Mouse (Mus musculus) gastrocnemius, postnatal 10 days (tissue): ENCODE results near the gene Cpt1a. TPM values are rescaled to one million over a fixed set of nuclear protein-coding genes. Genes with fewer than 3 reads are reported as not detected.

ENCODE experiments used
- DNase-seq: peaks from one replicate; pipeline ENCODE4 v3.0.0; 2021; ENCODE audit warnings: mixed read lengths
- long read RNA-seq, 2 experiments: library from polyadenylated mRNA; stranded (forward); transcript quantifications; one replicate each; pipeline ENCODE4 v2.0.0; 2021
- total RNA-seq, 2 experiments: library from RNA; stranded (reverse); gene quantifications; 2 replicates each; pipeline ENCODE4 v1.2.3; 2021

Cpt1a gene
- total RNA-seq, result 10 to 100 TPM; 34.5 to 45.9 TPM
- long read RNA-seq, experiment 1, full-length matches to known transcripts, result 22 of 33 reads
- long read RNA-seq, experiment 1, partial matches to known transcripts, result 8 of 33 reads
- long read RNA-seq, experiment 1, other reads (novel, unspliced or antisense), result 3 of 33 reads
- long read RNA-seq, experiment 2, full-length matches to known transcripts, result 12 of 23 reads
- long read RNA-seq, experiment 2, partial matches to known transcripts, result 6 of 23 reads
- long read RNA-seq, experiment 2, other reads (novel, unspliced or antisense), result 5 of 23 reads

DNA sequence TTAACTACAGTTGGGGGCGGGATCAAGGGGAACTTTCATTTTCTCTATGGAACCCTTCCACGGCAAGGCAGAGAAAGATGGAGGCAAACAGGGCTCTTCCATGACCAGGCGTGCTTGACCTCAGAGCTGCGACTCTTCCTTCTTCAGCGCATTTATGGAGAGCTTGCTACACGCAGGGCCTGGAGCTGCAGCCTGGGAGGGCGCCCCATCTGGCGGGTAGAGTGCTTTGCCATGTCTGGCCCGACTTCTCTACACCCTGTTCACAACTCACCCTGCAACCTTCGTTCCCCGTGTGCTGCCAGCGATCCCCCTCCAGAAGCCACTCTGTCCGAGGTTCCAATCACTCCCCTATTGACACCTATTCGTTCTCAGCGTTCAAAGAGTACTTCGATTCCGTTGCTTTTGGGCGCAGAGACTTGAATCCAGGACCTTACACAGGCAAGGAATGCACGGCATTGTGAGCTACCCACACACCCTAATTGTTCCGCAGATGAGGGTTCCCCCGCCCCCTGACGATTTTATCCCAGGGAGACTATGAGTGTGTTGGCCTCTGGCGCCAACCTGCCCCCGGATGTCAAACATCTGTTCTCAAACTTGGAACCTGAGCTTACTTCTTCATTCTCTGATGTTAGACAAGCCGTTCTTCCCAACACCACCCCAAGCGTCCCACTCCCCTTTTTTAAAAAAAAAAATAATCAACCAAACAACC lies at the start of gene Cpt1a:
TSS of gene Cpt1a (plus strand) at position 74 of the 709 bp plus-strand sequence.
- peak; percentile 60 for DNase-seq

DNA sequence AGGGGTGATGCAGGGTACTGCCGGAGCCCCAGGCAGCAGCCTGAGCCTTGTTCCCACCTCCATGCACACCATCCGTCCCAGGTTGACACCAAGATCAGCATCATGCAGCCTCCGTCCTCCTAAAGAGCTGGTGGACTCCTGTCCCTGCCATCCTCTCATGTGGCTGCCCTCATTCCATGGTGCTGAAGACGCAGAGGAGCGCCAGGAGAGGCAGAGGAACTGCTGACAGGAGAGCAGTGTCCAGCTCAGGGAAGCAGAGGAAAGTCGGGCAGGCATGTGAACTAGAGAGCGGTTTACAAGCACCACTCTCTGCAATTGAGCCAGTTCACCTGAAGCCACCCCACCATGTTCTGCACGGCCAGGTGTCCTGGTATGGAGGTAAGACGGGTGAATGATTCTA lies 48.8 kb upstream of the Cpt1a start:
- DNase-seq, result no peak

DNA sequence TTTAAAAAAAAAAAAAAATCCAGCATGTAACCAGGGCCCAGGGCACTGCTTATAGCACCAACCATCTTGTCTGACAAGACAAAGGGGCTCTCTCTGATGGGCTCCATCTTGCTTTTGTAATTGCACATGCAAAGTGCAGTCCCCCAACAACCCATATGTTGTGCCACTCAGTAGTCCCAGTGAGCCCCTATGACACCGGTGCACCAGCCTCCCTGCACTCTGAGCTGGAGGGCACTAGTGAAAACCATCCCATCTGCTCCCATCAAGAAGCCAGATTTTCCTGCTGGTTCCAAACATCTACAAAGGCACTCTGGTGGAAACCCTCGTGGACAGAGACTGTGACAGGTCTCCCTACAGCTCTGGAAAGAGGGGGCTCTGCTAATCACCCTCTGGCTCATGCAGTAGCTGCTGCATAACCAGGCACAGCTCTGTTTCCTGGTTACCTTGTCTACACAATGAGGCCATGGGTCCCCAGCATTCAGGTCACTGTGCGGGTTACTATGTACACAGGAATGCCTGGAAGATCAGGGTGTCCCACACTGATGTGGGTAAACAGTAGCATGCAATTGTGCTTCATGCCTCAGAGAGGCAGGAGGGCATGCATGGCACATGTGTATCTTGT lies 46.3 kb upstream of the Cpt1a start:
- no peak for DNase-seq

DNA sequence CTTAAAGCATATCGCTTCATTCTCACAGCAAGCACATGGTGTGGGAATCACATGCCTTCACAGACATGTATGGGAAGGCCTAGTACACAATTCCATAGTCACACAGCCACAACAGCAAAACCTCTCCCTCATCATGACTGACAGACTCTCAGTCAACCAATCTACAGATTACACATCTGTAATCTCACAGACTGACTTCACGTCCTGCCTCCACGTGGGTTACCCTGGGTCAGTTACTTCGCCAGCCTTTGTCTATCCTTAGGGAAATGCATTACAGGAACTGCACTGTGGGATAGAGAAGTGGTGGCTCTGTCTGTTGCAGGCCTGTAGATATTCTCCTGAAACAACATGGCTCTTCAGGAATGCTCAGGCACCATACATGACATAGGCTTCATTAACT lies 40.2 kb upstream of the Cpt1a start:
- DNase-seq, result no peak

DNA sequence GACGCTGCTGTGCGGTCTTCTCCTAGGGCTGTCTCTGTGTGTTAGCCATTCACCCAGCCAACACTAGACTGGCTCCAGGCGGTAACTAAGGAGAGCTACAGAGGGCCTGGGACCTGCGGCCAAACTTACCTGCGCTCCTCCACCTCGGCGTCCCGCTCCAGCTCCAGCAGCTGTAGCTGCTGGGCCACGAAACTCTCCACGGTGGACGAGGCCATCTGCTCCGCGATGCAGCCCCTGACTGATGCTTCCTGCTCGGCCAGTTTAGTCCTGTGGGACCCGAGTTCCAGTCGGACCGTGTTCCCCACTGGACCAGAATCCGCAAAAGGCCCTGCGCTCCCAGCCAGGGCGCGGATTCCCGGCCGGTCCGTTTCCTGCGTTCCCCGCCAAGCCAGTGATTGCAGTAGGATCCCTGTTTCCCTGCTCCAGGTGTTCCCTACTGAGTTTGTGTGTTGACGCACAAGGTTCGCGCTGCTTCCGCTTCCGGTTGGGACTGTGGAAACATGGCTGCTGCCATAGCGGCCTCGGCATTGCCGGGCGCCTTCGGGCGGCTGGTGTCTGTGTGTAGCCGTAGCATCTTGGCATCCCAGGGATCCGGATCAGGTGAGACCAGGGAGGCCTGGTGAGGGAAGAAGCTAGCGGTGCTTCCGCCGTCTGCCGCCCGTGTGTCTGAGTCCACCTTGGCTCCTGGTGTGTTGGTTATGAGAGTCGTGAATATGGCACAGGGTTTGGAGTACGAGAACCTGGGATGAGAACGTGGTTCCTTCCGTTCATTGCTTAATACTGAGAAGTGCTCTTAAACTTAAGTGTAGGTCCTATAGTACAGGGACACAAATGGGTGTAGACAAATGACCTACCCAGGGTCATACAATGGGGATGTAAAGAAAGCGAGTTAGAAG lies 39.3 kb upstream of the Cpt1a start, which contains the start of the genes Mrpl21 and Ighmbp2:
TSS of gene Mrpl21 (plus strand) at position 330 of the 896 bp plus-strand sequence.
TSS of gene Ighmbp2 (minus strand) at position 446 of the 896 bp plus-strand sequence.
- DNase-seq, result peak; percentile 87

DNA sequence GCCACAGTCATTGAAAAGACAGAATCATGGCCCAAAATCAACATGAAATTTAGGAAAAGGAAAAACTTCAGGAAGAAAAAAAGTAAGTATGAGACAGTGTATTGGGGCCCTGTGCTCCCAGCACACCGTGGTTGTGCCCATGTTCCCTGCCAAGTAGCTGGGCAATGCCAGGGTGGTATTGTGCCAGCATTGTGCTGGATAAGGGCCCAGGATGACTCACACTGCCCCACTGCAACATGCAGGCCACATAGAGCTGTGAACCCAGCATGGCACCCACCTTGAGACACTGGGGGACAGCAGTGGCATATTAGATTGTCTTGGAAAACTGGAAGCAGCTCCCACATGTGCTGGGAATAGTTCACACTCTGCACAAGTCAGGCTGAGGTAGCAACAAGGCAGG lies 33.1 kb upstream of the Cpt1a start:
- DNase-seq, result no peak

DNA sequence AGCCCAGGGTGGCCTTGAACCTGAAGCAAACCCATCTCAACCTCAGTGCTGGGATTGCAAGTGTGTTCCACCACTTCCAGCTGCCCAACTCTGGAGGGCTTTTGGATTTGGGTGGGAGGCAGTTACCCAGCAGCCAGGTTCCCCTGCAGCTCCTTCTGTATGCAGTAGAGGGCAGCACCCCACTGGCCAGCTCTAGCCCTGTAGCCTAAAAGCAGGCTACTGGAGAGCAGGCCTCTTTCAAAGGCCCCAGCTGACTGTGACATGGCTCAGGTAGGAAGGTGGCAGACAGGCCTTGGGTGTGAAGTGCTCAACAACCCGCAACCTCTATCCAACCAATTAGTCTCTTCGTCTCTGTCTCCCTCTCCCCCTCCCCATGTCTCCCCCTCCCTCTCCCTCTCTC lies 30.1 kb upstream of the Cpt1a start:
- peak; percentile 68 for DNase-seq

DNA sequence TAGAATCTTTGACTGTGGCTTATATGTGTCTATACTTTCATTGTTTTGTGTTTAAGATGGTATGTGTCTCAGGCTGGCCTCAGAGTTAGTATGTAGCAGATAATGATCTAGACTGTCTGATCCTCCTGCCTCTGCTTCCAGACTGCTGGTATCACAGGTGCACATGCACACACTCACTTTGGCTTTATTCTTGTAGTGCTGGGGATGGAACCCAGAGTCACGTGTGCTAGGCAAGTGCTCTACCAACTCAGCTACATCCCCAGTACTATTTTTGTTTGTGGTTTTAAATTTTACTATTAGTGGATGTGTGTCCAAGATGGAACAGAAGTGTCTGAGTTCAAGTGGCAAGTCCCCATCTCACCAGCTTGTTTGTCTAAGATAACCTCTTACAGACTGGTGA lies 29.1 kb upstream of the Cpt1a start:
- DNase-seq, result no peak

DNA sequence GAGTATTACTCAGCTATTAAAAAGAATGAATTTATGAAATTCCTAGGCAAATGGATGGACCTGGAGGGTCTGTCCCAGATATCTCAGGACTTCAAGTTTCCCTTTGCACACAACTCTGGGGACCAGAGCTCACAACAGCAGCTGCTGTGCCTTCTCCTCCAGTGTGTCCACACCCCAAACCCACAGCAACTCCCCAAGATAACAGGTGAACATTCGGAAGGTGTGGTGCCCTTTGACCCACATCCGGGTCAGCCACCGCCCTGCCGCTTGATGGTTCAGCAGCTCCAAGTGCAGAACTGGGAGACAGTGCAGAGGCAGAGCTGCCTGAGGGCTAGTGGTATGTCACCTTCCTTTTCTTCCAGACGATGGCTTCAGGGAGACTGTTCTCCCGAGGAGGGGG lies 26.9 kb upstream of the Cpt1a start:
- DNase-seq, result no peak

DNA sequence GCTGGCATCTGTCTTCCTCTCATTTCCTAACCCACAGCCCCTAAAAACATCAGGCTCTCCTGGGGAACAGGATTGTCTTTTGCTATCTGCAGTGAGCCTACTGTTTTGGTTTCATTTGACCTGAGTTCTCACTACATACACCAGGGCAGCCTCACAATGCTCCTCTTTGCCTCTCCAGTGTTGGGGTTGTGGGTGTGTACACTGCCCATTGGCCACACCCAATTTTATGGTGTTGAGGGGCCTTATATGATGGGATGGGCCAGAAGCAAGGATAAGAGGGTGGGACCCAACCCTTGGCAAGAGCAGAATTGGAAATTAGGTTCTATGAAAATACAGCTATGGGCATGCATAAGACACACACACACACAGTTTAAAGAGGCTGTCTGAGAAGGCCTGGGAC lies 25.1 kb upstream of the Cpt1a start:
- no peak for DNase-seq

DNA sequence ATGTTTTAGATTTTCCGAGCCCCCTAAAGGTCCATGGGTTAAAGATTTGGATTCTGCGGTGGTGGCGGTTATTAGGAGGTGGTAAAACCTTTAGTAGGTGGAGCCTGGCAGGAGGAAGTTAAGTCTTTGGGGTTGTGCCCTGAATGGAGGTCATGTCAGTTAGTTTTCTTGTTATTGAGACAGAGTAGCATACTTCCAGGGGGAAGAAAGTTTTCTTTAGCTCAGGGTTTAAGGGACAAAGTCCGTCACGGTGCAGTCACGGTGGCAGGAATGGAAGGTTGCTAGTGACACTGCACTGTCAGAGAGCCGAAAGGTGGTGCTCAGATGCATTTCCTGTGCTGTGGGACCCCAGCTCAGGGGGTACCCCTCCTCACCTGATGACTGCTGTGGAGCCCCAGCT lies 24.4 kb upstream of the Cpt1a start:
- no peak for DNase-seq

DNA sequence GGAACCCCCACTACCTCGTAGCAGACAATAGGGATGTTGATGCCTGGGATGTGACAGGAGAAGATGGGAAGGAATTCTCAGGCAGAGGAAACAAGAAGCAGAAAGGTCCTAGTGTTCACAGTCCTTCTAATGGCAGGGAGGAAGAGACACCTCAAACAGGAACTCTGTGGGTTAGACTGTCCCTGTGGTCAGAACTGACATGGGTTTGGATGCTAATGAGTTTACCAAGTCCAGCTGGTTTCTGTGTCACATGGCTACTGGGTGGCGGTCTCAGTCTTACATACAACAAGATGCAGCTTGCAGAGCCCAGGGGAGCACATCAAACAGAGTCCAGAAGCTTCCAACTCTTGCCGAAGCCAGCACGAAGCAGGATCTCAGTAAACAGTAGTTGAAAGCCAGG lies 18.1 kb upstream of the Cpt1a start:
- DNase-seq, result no peak

DNA sequence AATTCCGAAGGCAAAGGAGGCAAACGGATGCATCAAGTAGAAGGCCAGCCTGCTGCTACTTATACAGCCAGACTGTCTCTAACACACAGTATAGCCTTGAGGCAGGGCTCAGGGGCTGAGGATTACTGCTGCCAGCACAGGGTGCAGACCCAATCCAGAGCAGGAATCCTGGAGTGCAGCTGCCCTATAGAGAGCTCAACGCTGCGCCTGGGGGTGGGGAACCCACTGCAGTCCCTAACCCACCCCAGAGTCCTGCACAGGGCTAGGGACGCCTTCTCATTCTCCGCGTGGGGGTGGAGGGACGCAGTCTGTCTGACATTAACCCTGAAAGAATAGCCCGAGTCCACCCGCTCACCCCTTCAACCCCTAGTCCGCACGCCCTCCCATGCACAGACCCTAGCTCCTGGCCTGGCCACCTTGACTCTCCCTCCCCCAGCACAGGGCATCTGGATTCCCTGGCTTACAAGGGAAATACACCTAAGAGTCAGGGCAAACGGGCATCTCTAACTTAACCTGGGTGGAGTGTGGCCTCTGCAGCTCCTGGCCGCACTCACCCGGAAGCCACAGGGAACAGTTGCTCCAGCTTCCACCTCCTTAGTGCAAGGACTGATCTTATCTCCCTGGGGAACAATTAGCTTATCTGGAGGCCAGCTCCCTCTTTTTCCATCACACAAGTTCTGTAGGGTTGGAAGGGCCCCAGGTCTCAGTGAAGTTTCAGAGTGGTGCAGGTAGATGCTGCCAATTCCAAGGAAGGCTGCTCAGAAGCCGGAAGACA lies 14.8 kb upstream of the Cpt1a start:
- DNase-seq, result no peak

DNA sequence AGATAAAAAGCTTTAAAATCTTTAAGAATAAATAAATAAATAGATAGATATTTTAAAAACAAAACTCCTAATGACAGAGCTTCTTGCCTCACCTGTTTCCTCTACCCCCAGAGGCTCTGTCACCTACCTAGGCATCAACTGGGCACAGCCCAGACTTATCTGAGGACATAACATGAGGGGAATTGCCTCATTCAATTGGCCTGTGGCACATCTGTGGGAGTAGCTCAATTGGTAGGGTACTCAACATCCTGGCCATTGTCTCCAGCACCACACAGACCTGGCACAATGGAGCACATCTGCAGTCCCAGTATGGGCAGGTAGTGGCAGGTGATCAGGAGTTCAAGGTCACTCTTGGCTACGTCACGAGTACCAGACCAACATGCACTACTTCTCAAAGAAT lies 2.8 kb upstream of the Cpt1a start:
- no peak for DNase-seq

DNA sequence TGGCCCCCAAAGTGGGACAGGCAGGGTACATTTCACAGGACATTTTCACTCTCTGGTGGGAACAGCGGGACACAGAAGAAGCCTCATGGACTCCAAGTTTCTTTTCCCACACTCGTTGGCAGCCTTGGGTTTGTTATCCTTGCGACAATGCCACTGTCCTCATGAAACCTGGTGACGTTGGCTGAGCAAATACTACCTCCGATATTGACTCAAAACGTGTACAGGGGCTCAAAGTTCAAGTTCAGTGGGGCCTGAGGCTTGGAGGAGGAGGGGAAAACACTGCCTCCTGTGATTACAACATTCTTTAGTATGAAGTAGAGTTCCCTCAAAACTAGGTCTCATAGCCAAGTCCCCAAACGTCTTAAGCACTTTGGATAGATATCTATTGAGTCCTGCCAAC lies 2.0 kb upstream of the Cpt1a start:
- DNase-seq, result no peak

DNA sequence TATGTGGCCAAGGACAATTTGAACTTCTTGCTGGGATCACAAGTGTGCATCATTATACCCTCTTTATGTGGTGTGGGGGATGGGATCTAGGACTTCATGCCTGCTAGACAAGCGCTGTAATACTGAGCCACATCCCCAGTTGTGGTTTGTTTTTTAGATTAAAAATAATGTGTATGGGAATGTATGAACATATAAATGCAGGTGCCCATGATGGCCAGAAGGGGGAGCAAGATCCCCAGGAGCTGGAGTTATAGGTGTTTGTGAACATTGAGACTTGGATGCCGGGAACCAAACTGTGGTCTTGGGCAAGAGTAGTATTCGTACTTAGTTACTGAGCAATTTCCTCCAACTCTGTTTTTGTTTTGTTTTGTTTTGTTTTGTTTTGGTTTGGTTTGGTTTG lies 1.3 kb upstream of the Cpt1a start:
- DNase-seq, result no peak

DNA sequence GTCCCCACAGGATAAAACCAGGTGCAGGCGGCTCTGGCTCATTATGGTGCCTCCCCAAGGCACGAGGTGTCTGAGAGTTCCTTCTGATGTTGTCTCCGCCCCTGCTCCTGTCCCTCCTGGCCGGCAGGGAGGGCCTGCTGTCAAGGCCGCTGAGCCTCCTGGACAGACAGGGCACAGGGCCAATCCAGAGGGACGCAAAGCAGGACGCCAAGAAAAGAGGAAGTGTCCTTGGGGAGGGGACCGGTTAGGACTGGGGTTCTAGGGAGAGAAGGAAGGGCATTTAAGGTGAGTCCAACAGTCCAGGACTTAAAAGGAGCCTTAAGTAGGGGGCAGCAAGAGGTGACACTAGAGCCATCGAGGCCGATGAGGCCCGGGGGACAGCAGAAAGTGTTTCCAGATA lies 517 bp upstream of the Cpt1a start:
- peak; percentile 58 for DNase-seq

DNA sequence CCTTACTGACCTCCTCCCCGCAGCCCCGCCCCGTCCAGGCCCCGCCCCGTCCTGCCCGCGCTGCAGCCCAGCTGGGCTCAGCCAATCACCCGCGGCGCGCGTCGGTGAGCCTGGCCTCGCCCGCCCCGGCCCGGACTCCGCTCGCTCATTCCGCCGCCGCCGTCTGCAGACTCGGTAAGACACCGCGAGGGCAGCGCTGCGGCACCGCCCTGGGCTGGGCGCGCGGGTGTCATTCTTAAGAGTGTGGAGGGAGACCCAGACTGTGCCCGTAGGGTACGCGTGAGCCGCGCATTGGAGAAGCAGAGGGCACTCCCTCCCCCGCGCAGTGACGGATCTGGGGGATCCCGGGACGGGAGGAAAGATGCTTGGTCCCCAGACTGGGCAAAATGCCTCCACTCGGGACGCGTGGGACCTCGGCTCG lies 1.1 kb downstream of the Cpt1a start:
- peak; percentile 91 for DNase-seq

DNA sequence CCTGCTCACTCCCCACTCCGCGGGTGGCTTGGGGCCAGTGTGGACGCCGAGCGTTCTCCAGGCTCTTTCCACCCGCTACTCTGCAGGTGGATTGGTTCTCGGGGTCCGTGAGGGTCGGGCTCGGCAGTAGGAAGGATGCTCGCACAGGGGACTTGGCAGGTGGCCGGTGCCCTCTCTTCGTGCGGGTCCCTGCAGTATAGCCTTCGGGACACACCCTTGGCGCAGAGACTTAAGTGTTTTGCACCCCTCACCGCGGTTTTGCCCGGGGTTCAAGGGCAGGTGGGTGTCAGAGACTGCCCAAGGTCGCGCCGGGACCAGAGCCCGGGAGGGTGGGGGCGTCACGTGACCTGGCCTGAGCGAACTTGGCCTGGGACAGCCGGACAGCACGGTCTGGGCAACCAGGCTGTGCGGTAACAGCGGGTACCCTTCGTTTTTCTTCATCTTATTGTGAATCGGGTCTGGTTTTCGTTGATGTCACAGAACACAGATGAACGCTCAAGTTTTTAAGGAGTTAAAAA lies 1.7 kb downstream of the Cpt1a start:
- DNase-seq, result peak; percentile 78

DNA sequence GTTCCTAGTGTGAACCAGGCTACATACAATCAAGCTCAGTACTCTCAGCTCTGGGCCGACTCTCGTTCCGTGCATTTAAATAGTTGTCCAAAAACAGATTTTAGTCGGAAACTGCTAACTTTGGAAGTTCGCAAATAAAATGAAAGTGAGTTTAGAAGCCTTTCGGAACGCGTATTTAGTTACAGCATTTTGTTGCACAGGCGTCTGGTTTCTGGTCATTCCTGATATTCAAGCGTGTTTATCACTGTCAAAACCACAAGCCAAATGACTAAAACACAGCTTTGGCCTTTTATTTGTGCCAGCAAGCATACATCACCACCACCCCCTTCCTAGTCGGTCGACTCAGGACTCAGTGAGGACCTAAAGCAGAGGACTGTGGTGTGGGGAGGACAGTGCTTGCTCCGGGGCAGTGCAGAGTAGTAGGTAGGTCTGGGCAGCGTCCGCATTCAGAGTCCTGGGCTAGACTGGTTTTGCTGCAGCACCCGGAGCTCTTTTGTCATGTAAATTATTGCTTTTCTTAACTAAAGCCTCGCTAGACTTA lies 2.2 kb downstream of the Cpt1a start:
- DNase-seq, result no peak
